Mouse (Mus musculus) midbrain, embryonic 12.5 days (tissue): ENCODE results near the gene Ssr3. TPM values are rescaled to one million over a fixed set of nuclear protein-coding genes. Genes with fewer than 3 reads are reported as not detected.
A peak's percentile ranks its signal among the peaks of the same experiment; 100 is the strongest.

ENCODE experiments used
- ATAC-seq: fragments of 200-750 bp; cut with Nextera tagmentation; 2 replicates; pipeline ENCODE4 v1.8.0; 2017; ENCODE audit warnings: low read depth, moderate TSS enrichment, moderate library complexity; ENCODE audit not compliant: low FRiP score
- H3K27ac ChIP-seq: fragments of 300-500 bp; sonication (generic); replicated peaks from 2 replicates; pipeline ENCODE4 v1.5.1; 2016; ENCODE audit warnings: mild to moderate bottlenecking
- H3K27me3 ChIP-seq: fragments of 300-500 bp; sonication (generic); 2 replicates; pipeline ENCODE4 v1.6.1; 2016; ENCODE audit warnings: mild to moderate bottlenecking
- H3K36me3 ChIP-seq: fragments of 300-500 bp; sonication (generic); 2 replicates; pipeline ENCODE4 v1.6.1; 2016
- H3K4me1 ChIP-seq: fragments of 300-500 bp; sonication (generic); 2 replicates; pipeline ENCODE4 v1.6.1; 2016
- H3K4me2 ChIP-seq: fragments of 300-500 bp; sonication (generic); replicated peaks from 2 replicates; pipeline ENCODE4 v1.6.1; 2016; ENCODE audit warnings: mild to moderate bottlenecking, moderate library complexity
- H3K4me3 ChIP-seq: fragments of 300-500 bp; sonication (generic); 2 replicates; pipeline ENCODE4 v1.5.1; 2016; ENCODE audit warnings: mild to moderate bottlenecking
- H3K9ac ChIP-seq: fragments of 300-500 bp; sonication (generic); replicated peaks from 2 replicates; pipeline ENCODE4 v1.6.1; 2016; ENCODE audit warnings: mild to moderate bottlenecking, moderate library complexity
- H3K9me3 ChIP-seq: fragments of 300-500 bp; sonication (generic); 2 replicates; pipeline ENCODE4 v1.6.1; 2016; ENCODE audit warnings: mild to moderate bottlenecking
- WGBS: fragments of 180-500 bp; shearing (Covaris S2); methylation state at CpG from one replicate; pipeline ENCODE4 v1.1.7; 2016; 5-methylcytosine and 5-hydroxymethylcytosine counted together
- polyA plus RNA-seq: library from polyadenylated mRNA; unstranded; fragments of >200 nt; fragmentation: Nextera tagmentation; extraction: Ambion mirVana; gene quantifications from 2 replicates; pipeline ENCODE4 v1.2.1, GENCODE M21; 2016

Gene Ssr3
- 205 and 209 TPM in 2 replicates for polyA plus RNA-seq

GRCm38 (mm10) chr3:65392421-65392817 lies at the start of gene Ssr3:
Ssr3 (minus strand) TSS chr3:65392623.
- peak within 1 kb of the TSS; percentile 92 for H3K4me3 ChIP-seq
- peaks cover 22% of the 10 kb centered on the region for H3K36me3 ChIP-seq
- H3K9ac ChIP-seq: peak within 1 kb of the TSS; percentile 85
- peak within 1 kb of the TSS; percentile 83 for H3K27ac ChIP-seq
- H3K4me1 ChIP-seq: peaks cover 9% of the 10 kb centered on the region
- H3K4me2 ChIP-seq: peak within 1 kb of the TSS; percentile 83
- peak; percentile 99 for ATAC-seq
- under 1% methylated on average over 36 of the region's 36 CpGs for WGBS
- no peaks in the 10 kb centered on the region for H3K9me3 ChIP-seq
- no peaks in the 10 kb centered on the region for H3K27me3 ChIP-seq

- peak; percentile 30; the same call in 1 of the 2 replicates for ATAC-seq
- H3K4me3 ChIP-seq: no peak overlapping the region
- peaks cover 12% of the 10 kb centered on the region; the same call in 1 of the 2 replicates for H3K4me1 ChIP-seq
- WGBS: 49% methylated on average over 8 of the region's 8 CpGs
- no peaks in the 10 kb centered on the region for H3K9me3 ChIP-seq
- no peaks in the 10 kb centered on the region for H3K27me3 ChIP-seq
- no peak overlapping the region for H3K9ac ChIP-seq
- H3K27ac ChIP-seq: 0 out of 2 replicates have a peak overlapping the region, but pooled peaks have one; percentile 8
- H3K36me3 ChIP-seq: no peaks in the 10 kb centered on the region
- H3K4me2 ChIP-seq: no peak overlapping the region
These were observed 49.2 kb upstream of the Ssr3 start for GRCm38 (mm10) chr3:65441586-65442111.

GRCm38 (mm10) chr3:65438511-65439228 lies 46.2 kb upstream of the Ssr3 start:
- Histone ChIP-seq H3K4me3 (no peak overlapping the region), H3K4me1 (peaks cover 12% of the 10 kb centered on the region; the same call in 1 of the 2 replicates), H3K9me3 (no peaks in the 10 kb centered on the region), H3K9ac (no peak overlapping the region), H3K27ac (no peak overlapping the region), H3K4me2 (no peak overlapping the region), H3K36me3 (no peaks in the 10 kb centered on the region), H3K27me3 (no peaks in the 10 kb centered on the region)
- WGBS: 87% methylated on average over 7 of the region's 7 CpGs
- no peak for ATAC-seq

- H3K4me2 ChIP-seq: no peak overlapping the region
- 57% methylated on average over 2 of the region's 2 CpGs for WGBS
- ATAC-seq: no peak
- H3K27me3 ChIP-seq: no peaks in the 10 kb centered on the region
- no peak overlapping the region for H3K27ac ChIP-seq
- H3K9ac ChIP-seq: no peak overlapping the region
- H3K4me3 ChIP-seq: no peak overlapping the region
- H3K36me3 ChIP-seq: no peaks in the 10 kb centered on the region
- no peaks in the 10 kb centered on the region for H3K9me3 ChIP-seq
- no peaks in the 10 kb centered on the region for H3K4me1 ChIP-seq
These were observed 43.4 kb upstream of the Ssr3 start for GRCm38 (mm10) chr3:65435812-65436211.

GRCm38 (mm10) chr3:65435101-65435571 lies 42.7 kb upstream of the Ssr3 start:
- 86% methylated on average over 11 of the region's 11 CpGs for WGBS
- Histone ChIP-seq H3K36me3 (no peaks in the 10 kb centered on the region), H3K27ac (no peak overlapping the region), H3K9me3 (no peaks in the 10 kb centered on the region), H3K4me2 (no peak overlapping the region), H3K4me1 (no peaks in the 10 kb centered on the region), H3K4me3 (no peak overlapping the region), H3K9ac (no peak overlapping the region), H3K27me3 (no peaks in the 10 kb centered on the region)
- ATAC-seq: no peak

- no peaks in the 10 kb centered on the region for H3K36me3 ChIP-seq
- H3K27me3 ChIP-seq: no peaks in the 10 kb centered on the region
- H3K4me2 ChIP-seq: no peak overlapping the region
- WGBS: 92% methylated on average over 5 of the region's 5 CpGs
- no peak for ATAC-seq
- H3K27ac ChIP-seq: no peak overlapping the region
- no peaks in the 10 kb centered on the region for H3K9me3 ChIP-seq
- H3K9ac ChIP-seq: no peak overlapping the region
- no peaks in the 10 kb centered on the region for H3K4me1 ChIP-seq
- no peak overlapping the region for H3K4me3 ChIP-seq
These were observed 39.8 kb upstream of the Ssr3 start for GRCm38 (mm10) chr3:65432236-65432635.

- no peak for ATAC-seq
- no peak overlapping the region for H3K4me3 ChIP-seq
- H3K4me2 ChIP-seq: no peak overlapping the region
- H3K4me1 ChIP-seq: no peaks in the 10 kb centered on the region
- H3K9me3 ChIP-seq: no peaks in the 10 kb centered on the region
- WGBS: 92% methylated on average over 3 of the region's 3 CpGs
- H3K27me3 ChIP-seq: no peaks in the 10 kb centered on the region
- no peak overlapping the region for H3K9ac ChIP-seq
- no peaks in the 10 kb centered on the region for H3K36me3 ChIP-seq
- no peak overlapping the region for H3K27ac ChIP-seq
These were observed 27.3 kb upstream of the Ssr3 start for GRCm38 (mm10) chr3:65419706-65420105.

GRCm38 (mm10) chr3:65417913-65418594 lies 25.6 kb upstream of the Ssr3 start:
- Histone ChIP-seq H3K4me1 (no peaks in the 10 kb centered on the region), H3K27ac (no peak overlapping the region), H3K27me3 (no peaks in the 10 kb centered on the region), H3K4me2 (no peak overlapping the region), H3K9ac (no peak overlapping the region), H3K9me3 (no peaks in the 10 kb centered on the region), H3K4me3 (no peak overlapping the region), H3K36me3 (no peaks in the 10 kb centered on the region)
- WGBS: 72% methylated on average over 5 of the region's 5 CpGs
- ATAC-seq: no peak

- no peaks in the 10 kb centered on the region for H3K36me3 ChIP-seq
- no peak for ATAC-seq
- no peaks in the 10 kb centered on the region for H3K4me1 ChIP-seq
- no peaks in the 10 kb centered on the region for H3K9me3 ChIP-seq
- H3K9ac ChIP-seq: no peak overlapping the region
- H3K4me2 ChIP-seq: no peak overlapping the region
- H3K4me3 ChIP-seq: no peak overlapping the region
- no peaks in the 10 kb centered on the region for H3K27me3 ChIP-seq
- H3K27ac ChIP-seq: no peak overlapping the region
These were observed 24.1 kb upstream of the Ssr3 start for GRCm38 (mm10) chr3:65416571-65416970.

GRCm38 (mm10) chr3:65407891-65408290 lies 15.5 kb upstream of the Ssr3 start:
- no peak overlapping the region for H3K27ac ChIP-seq
- no peaks in the 10 kb centered on the region for H3K4me1 ChIP-seq
- no peak overlapping the region for H3K9ac ChIP-seq
- no peak overlapping the region for H3K4me2 ChIP-seq
- no peak overlapping the region for H3K4me3 ChIP-seq
- H3K9me3 ChIP-seq: no peaks in the 10 kb centered on the region
- ATAC-seq: no peak
- H3K27me3 ChIP-seq: no peaks in the 10 kb centered on the region
- no peaks in the 10 kb centered on the region for H3K36me3 ChIP-seq

- H3K4me2 ChIP-seq: no peak overlapping the region
- H3K36me3 ChIP-seq: no peaks in the 10 kb centered on the region
- H3K4me1 ChIP-seq: no peaks in the 10 kb centered on the region
- 78% methylated on average over 4 of the region's 4 CpGs for WGBS
- H3K27me3 ChIP-seq: no peaks in the 10 kb centered on the region
- H3K4me3 ChIP-seq: no peak overlapping the region
- ATAC-seq: no peak
- H3K27ac ChIP-seq: no peak overlapping the region
- H3K9ac ChIP-seq: no peak overlapping the region
- H3K9me3 ChIP-seq: no peaks in the 10 kb centered on the region
These were observed 13.4 kb upstream of the Ssr3 start for GRCm38 (mm10) chr3:65405781-65406180.

- H3K4me2 ChIP-seq: no peak overlapping the region
- H3K36me3 ChIP-seq: no peaks in the 10 kb centered on the region
- no peaks in the 10 kb centered on the region for H3K9me3 ChIP-seq
- no peak overlapping the region for H3K27ac ChIP-seq
- no peak for ATAC-seq
- WGBS: 88% methylated on average over 3 of the region's 3 CpGs
- H3K4me3 ChIP-seq: no peak overlapping the region
- no peaks in the 10 kb centered on the region for H3K4me1 ChIP-seq
- no peaks in the 10 kb centered on the region for H3K27me3 ChIP-seq
- H3K9ac ChIP-seq: no peak overlapping the region
These were observed 5.1 kb upstream of the Ssr3 start for GRCm38 (mm10) chr3:65397566-65397965.
